Mouse (Mus musculus) embryonic facial prominence, embryonic 15.5 days (tissue): Measurements from ENCODE around the gene Defb22. TPM values are rescaled to one million over a fixed set of nuclear protein-coding genes. Genes with fewer than 3 reads are reported as not detected.
A peak's percentile ranks its signal among the peaks of the same experiment; 100 is the strongest.

Source experiments
- ATAC-seq: fragments of 200-750 bp; cut with Nextera tagmentation; 2 replicates; pipeline ENCODE4 v1.8.0; 2017; ENCODE audit warnings: low read depth, moderate TSS enrichment; ENCODE audit not compliant: insufficient number of reproducible peaks, low FRiP score, low TSS enrichment
- H3K27ac ChIP-seq: fragments of 300-500 bp; sonication (generic); replicated peaks from 2 replicates; pipeline ENCODE4 v1.5.1; 2015; ENCODE audit warnings: mild to moderate bottlenecking, inconsistent platforms
- H3K27me3 ChIP-seq: fragments of 300-500 bp; sonication (generic); 2 replicates; pipeline ENCODE4 v1.6.1; 2015; ENCODE audit warnings: inconsistent platforms
- H3K36me3 ChIP-seq: fragments of 300-500 bp; sonication (generic); 2 replicates; pipeline ENCODE4 v1.6.1; 2015; ENCODE audit warnings: mild to moderate bottlenecking, inconsistent platforms
- H3K4me1 ChIP-seq: fragments of 300-500 bp; sonication (generic); 2 replicates; pipeline ENCODE4 v1.6.1; 2015; ENCODE audit warnings: inconsistent platforms
- H3K4me2 ChIP-seq: fragments of 300-500 bp; sonication (generic); replicated peaks from 2 replicates; pipeline ENCODE4 v1.6.1; 2015; ENCODE audit warnings: mild to moderate bottlenecking, inconsistent platforms
- H3K4me3 ChIP-seq: fragments of 300-500 bp; sonication (generic); replicated peaks from 2 replicates; pipeline ENCODE4 v1.5.1; 2015; ENCODE audit warnings: mild to moderate bottlenecking, inconsistent platforms
- H3K9ac ChIP-seq: fragments of 300-500 bp; sonication (generic); 2 replicates; pipeline ENCODE4 v1.6.1; 2015; ENCODE audit warnings: inconsistent platforms
- H3K9me3 ChIP-seq: fragments of 300-500 bp; sonication (generic); replicated peaks from 2 replicates; pipeline ENCODE4 v1.6.1; 2016; ENCODE audit warnings: inconsistent platforms
- WGBS: fragments of 180-500 bp; shearing (Covaris S2); methylation state at CpG from one replicate; pipeline ENCODE4 v1.1.7; 2015; 5-methylcytosine and 5-hydroxymethylcytosine counted together
- polyA plus RNA-seq: library from polyadenylated mRNA; unstranded; fragments of >200 nt; fragmentation: Nextera tagmentation; extraction: Ambion mirVana; gene quantifications from 2 replicates; pipeline ENCODE4 v1.2.1, GENCODE M21; 2015

Defb22 gene
- polyA plus RNA-seq, 1 experiment from 2014 or later = not detected

GRCm38 (mm10) chr2:152438963-152439362 is 51.0 kb downstream of the Defb22 start:
- WGBS = 54% methylated on average over 1 of the region's 1 CpGs
- Histone ChIP-seq H3K4me3 (no peak overlapping the region), H3K4me2 (no peak overlapping the region), H3K9ac (no peak overlapping the region), H3K9me3 (no peaks in the 10 kb centered on the region), H3K36me3 (no peaks in the 10 kb centered on the region), H3K27ac (no peak overlapping the region), H3K4me1 (peaks cover 8% of the 10 kb centered on the region; the same call in 1 of the 2 replicates), H3K27me3 (no peaks in the 10 kb centered on the region)
- ATAC-seq = no peak

- 3% methylated on average over 23 of the region's 23 CpGs for WGBS
- Histone ChIP-seq H3K36me3 (no peaks in the 10 kb centered on the region), H3K27ac (no peak overlapping the region)
Observed at GRCm38 (mm10) chr2:152436983-152437860, 52.7 kb downstream of the Defb22 start.

GRCm38 (mm10) chr2:152436405-152436901 is 53.5 kb downstream of the Defb22 start:
- H3K27me3 ChIP-seq = no peaks in the 10 kb centered on the region
- no peaks in the 10 kb centered on the region for H3K36me3 ChIP-seq
- no peak overlapping the region for H3K4me2 ChIP-seq
- no peak for ATAC-seq
- H3K27ac ChIP-seq = no peak overlapping the region
- H3K4me3 ChIP-seq = no peak overlapping the region
- WGBS = 72% methylated on average over 7 of the region's 7 CpGs
- no peaks in the 10 kb centered on the region for H3K9me3 ChIP-seq
- H3K9ac ChIP-seq = no peak overlapping the region
- peaks cover 8% of the 10 kb centered on the region; the same call in 1 of the 2 replicates for H3K4me1 ChIP-seq

More at GRCm38 (mm10) chr2:152436983-152437860, 52.7 kb downstream of the Defb22 start:
- Histone ChIP-seq H3K9ac (peak overlapping the region; percentile 44; the same call in 1 of the 2 replicates), H3K4me3 (peak overlapping the region; percentile 37), H3K4me1 (peaks cover 8% of the 10 kb centered on the region; the same call in 1 of the 2 replicates), H3K4me2 (peak overlapping the region; percentile 78), H3K9me3 (no peaks in the 10 kb centered on the region), H3K27me3 (no peaks in the 10 kb centered on the region)
- ATAC-seq = peak; percentile 72; the same call in 1 of the 2 replicates

Other genes with a start within 250 kb of the Defb22 start
- 47.6 and 49.1 TPM in 2 replicates for gene Tbc1d20, start 196.3 kb downstream of the Defb22 start, polyA plus RNA-seq
- 91.3 and 94.1 TPM in 2 replicates for gene Rbck1, start 157.5 kb downstream of the Defb22 start, polyA plus RNA-seq
- gene Trib3, start 146.1 kb downstream of the Defb22 start, polyA plus RNA-seq = 3.9 and 6.5 TPM in 2 replicates
- gene Nrsn2, start 113.5 kb downstream of the Defb22 start, polyA plus RNA-seq = 1.0 and 1.3 TPM in 2 replicates
- gene Sox12, start 92.1 kb downstream of the Defb22 start, polyA plus RNA-seq = 7.7 and 7.9 TPM in 2 replicates
- gene Zcchc3, start 75.1 kb downstream of the Defb22 start, polyA plus RNA-seq = 37.5 and 40.1 TPM in 2 replicates
- gene 6820408C15Rik, start 74.6 kb downstream of the Defb22 start, polyA plus RNA-seq = 9.4 and 15.2 TPM in 2 replicates
- gene Defb23, start 25.5 kb downstream of the Defb22 start, polyA plus RNA-seq = not detected in 2 replicates
- gene Defb20, start 13.1 kb downstream of the Defb22 start, polyA plus RNA-seq = not detected in 2 replicates
- not detected in 2 replicates for gene Defb26, start 21.6 kb upstream of the Defb22 start, polyA plus RNA-seq
- gene Defb28, start 28.1 kb upstream of the Defb22 start, polyA plus RNA-seq = not detected in 2 replicates
- not detected in 2 replicates for gene Defb29, start 50.0 kb upstream of the Defb22 start, polyA plus RNA-seq
- gene Gm17416, start 79.2 kb upstream of the Defb22 start, polyA plus RNA-seq = not detected in 2 replicates
- not detected in 2 replicates for gene Defb21, start 82.6 kb upstream of the Defb22 start, polyA plus RNA-seq
- not detected in 2 replicates for gene Defb19, start 90.2 kb upstream of the Defb22 start, polyA plus RNA-seq
- not detected in 2 replicates for gene Defb45, start 109.3 kb upstream of the Defb22 start, polyA plus RNA-seq
- not detected in 2 replicates for gene Defb36, start 114.2 kb upstream of the Defb22 start, polyA plus RNA-seq
- gene Defb25, start 132.9 kb upstream of the Defb22 start, polyA plus RNA-seq = 1.5 and 3.4 TPM in 2 replicates
- 5.0 and 5.3 TPM in 2 replicates for gene Rem1, start 136.8 kb upstream of the Defb22 start, polyA plus RNA-seq
- 130 and 137 TPM in 2 replicates for gene H13, start 179.3 kb upstream of the Defb22 start, polyA plus RNA-seq
- 24.7 and 27.3 TPM in 2 replicates for gene Mcts2, start 196.9 kb upstream of the Defb22 start, polyA plus RNA-seq
- 142 and 160 TPM in 2 replicates for gene Id1, start 246.1 kb upstream of the Defb22 start, polyA plus RNA-seq